Mouse (Mus musculus) retina, embryonic 14.5 days (tissue): ENCODE results near the gene Lrrk1.

ENCODE experiments used
- DNase-seq: peaks from one replicate; pipeline ENCODE4 v3.0.0-alpha.2; 2015; ENCODE audit warnings: low spot score

Gene Lrrk1

DNA sequence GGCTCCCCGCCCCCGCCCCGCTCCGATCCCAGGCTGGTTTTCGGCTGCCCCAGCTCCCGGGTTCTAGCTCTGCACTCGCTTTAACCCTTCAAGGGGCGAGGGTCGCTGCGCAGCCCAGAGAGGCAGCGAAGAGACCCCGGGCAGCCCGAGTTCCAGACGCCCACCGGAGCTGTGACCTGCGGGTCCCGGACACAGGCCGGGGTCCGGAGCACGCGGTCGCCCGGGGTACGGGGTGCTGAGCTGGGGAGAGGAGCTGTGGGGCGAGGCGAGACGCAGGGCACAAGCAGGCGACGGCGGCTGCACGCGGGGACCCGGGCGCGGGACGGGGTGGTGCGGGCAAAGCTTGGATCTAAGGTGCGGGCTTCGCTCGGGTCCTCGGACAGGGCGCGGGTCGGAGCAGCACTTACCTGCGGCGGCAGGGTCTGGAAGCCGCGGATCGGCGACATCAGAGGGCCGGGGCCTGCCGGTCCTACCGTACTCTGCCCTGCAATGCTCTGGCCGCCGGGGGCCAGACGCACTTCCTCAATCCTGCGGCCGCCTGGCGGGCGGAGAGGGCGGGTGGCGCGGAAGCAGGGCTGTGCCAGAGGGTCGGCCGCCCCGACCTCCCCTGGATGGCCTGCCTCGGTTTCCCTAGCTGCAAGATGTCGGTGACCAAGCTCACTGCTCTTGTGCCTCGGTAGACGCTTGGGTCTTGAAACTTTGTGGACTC lies at the start of gene Lrrk1:
Gene Lrrk1, minus strand, starts transcription at position 538 of the 709 bp plus-strand sequence.
- peak; percentile 67 for DNase-seq

DNA sequence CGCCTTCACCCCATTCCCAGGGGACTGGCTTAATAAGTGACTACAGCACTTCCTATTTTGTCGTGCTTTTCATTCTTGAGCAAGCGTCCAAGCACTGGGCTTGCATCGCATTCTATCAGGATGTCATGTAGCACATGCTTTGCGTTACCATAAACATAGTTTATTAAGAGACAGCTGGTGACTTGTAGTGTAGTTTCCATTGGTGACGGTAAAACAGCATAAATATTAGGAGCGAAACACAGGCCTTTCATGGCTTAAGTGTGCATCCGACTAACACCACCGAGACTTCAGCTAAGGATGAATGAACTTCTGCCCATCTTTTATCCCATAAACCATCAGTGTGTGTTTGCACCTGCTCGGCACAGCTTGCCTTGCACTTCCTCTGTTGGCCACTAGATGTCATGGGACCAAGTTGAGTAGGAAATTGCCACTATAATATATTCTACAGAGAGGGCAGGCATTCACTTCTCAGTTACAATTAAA lies 46.3 kb upstream of the Lrrk1 start:
- peak; percentile 82 for DNase-seq

- DNase-seq, result peak; percentile 73
Measured at GRCm38 (mm10) chr7:66427437-66428161, 39.4 kb upstream of the Lrrk1 start, which contains the start of gene Aldh1a3. Gene Aldh1a3, minus strand, starts transcription at chr7:66427517.

DNA sequence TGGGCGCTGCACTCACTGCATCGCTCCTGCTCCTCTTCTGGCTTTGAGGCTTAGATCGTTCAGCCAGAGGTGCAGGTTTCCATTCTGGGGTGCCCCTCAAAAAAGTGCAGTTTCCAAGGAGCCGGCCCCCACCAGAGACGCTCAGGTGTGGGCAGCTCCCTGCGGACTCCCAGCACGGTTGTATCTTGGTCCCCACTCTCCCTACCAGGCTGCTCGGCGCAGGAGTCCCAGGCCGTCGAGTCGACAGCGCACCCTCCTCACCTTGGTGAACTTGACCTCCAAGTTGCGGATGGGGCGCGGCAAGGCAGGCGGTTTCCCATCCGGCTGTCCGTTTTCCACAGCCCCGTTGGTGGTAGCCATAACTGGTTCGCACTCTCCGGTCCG lies 38.9 kb upstream of the Lrrk1 start:
- peak; percentile 32 for DNase-seq

DNA sequence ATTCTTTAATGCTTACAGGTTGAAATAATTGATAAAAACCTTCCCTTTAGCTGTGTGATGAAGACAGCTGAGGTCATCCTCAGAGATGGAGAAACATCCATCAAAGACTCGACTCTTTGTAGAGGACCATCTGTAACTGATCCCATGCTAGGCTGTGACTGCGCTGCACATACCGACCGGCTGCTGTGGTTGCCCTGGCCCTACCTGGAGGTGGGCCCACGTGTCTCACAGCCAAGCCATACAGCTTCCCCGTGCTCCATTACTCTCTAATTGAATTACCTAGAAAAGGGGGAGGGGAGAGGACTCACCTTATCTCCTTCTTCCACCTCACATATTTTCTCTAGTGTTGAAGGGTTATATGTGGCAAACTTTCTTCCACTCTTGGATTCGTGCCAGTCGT lies 33.8 kb upstream of the Lrrk1 start:
- no peak for DNase-seq

DNA sequence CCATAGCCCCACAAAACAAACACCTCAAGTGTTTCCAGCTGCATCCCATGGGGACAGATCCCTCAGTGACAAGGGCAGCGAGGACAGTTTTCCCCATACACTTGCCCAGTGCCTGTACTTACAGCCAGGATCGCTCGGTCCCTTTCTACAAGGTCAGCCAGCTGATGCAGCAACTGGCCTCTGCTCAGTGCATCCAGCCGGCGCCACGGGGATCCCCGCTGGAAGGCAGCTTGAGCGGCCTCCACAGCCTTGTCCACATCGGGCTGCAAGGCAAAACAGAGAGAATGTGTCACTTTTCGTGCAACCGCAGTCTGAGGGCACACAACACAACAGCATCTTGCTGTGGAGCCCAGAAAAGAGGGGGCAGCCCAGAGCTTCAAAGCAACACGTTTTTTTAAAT lies 30.8 kb upstream of the Lrrk1 start:
- no peak for DNase-seq

GRCm38 (mm10) chr7:66416829-66417228 lies 28.7 kb upstream of the Lrrk1 start:
- DNase-seq, result no peak

- no peak for DNase-seq
Measured at GRCm38 (mm10) chr7:66413093-66413492, 24.9 kb upstream of the Lrrk1 start.

GRCm38 (mm10) chr7:66409433-66409832 lies 21.3 kb upstream of the Lrrk1 start:
- peak; percentile 75 for DNase-seq

GRCm38 (mm10) chr7:66406971-66407370 lies 18.8 kb upstream of the Lrrk1 start:
- no peak for DNase-seq

DNA sequence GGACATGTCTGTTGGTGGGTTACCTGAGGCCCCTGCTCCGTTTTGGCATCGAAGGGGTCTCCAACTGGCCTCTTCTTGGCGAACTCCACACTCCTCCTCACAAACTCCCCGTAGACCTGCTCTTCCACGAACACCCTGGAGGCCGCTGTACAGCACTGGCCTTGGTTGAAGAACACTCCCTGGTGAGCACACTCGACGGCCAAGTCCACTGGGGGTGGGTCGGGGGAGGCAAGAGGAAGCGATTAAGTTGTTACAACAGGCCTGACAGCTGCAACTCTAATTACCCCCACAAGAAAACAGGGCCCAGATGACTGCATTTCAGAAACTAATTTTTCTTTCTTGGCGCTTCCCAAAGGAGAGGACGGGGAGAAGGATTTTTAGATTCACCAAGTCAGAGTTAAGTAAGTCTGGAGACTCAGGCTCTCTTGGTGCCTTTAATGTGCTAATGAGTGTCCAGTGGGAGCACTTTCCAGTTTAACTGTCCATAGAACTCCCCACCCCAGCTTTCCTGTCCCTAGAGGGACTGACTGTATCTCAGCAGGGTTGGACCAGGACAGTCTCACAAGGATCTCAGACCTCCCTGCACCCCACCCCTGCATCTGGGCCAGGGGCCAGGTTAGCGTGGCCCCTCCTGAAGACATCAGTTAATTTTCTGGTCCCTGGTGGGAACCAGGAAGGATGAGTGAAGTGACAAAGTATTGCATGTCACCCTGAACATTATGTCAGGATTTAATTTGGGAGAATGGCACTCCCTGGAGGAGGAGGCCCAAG lies 18.0 kb upstream of the Lrrk1 start:
- DNase-seq, result no peak

GRCm38 (mm10) chr7:66405541-66405940 lies 17.4 kb upstream of the Lrrk1 start:
- DNase-seq, result no peak

DNA sequence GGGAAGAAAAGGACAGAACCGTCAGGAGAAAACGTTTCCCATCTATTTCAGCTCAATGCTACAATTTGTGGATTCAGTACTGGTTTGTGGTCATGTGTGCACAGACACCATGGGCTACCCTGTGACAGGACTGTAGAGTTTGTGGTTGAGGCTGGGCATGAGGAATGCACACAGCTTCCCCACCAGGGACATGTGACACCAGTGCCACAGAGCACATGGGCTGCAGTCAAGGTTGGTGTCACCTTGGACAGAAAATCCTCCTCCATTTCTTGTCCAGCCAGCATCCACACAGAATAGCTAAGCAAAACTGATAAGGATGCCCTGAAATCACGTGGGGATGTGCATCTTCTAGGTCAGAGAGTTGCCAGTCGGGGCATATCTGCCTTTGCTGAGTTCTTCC lies 16.7 kb upstream of the Lrrk1 start:
- no peak for DNase-seq

- DNase-seq, result no peak
Measured at GRCm38 (mm10) chr7:66404141-66404540, 16.0 kb upstream of the Lrrk1 start.

GRCm38 (mm10) chr7:66402876-66403275 lies 14.7 kb upstream of the Lrrk1 start:
- no peak for DNase-seq

DNA sequence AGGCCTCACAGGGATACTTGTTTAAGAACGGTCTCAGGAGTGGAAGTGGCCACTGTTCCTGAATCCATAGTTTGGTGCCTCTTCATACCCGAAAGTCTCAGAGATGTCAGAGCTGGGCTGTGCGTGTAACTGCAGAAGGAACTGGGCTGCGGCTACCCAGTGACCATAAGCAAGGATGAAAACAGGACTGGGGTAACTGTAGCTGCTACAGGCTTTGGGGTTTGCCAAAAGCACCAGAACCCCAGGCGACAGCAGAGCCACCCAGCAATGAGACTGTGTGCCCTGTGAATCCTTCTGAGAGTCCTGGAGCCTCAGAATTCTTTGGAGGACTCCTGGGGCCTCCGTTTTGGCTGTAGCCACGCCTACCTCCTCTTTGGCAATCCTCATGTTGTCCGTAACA lies 13.5 kb upstream of the Lrrk1 start:
- no peak for DNase-seq

- DNase-seq, result no peak
Measured at GRCm38 (mm10) chr7:66397288-66397687, 9.1 kb upstream of the Lrrk1 start.

DNA sequence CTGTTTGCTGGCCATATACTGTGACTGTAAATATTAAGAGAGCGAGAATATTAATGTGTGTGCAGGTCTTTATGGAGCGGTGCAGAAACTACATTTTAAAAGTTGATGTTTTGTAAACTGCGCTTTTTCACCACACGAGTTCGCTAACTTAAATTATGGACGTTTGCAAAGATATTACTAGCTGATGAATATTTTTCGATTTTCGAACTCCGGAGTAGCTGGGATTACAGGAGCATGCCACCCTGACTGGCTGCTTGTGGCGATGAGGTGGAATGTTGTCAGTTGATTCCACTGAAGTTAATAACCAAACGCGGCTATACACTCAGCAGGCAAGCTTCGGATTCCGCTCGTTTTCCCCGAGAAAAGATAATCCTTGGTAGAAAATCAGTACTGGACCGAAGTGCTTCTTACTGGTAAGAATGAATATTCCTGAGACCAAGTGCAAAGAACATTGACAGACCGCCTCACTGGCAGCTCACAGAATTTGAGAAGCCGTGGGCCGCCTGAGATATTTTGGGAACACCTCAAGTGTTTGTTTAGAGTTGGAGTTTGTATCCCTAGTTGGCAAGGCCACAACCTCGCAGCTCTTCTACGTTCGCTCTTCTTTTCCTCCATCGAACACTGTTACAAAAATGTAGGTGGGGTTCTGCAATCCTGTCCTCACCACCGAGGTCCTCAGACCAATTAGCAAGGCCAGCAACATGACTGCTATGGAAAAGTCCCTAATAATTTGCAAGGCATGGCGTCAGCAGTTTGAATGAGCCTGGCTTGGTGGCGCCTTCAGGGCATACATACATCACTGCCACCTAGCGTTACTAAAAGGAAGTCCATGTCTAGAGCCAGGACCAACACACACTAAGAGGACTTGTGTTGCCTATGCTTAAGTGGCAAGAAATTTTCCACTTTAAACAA lies 727 bp upstream of the Lrrk1 start:
- DNase-seq, result peak; percentile 92

- peak; percentile 41 for DNase-seq
Measured at GRCm38 (mm10) chr7:66387419-66387812, 734 bp downstream of the Lrrk1 start.

DNA sequence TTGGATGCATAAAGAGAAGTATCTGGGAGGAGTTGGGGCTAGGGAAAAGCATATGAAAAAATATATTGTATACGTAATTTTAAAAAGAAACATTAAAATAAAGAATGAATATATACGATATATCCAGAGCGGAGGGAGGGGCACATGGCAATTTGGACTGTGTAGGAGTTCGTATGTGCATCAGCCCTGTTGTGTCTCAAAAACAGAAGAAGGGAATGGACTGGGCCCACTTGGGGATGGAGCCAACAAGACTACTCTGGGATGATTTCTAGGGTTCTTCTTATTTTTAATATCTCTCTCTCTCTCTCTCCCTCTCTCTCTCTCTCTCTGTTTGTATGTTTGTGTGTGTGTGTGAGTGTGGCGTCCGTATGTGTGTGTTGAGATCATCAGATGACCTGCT lies 1.7 kb downstream of the Lrrk1 start:
- no peak for DNase-seq

DNA sequence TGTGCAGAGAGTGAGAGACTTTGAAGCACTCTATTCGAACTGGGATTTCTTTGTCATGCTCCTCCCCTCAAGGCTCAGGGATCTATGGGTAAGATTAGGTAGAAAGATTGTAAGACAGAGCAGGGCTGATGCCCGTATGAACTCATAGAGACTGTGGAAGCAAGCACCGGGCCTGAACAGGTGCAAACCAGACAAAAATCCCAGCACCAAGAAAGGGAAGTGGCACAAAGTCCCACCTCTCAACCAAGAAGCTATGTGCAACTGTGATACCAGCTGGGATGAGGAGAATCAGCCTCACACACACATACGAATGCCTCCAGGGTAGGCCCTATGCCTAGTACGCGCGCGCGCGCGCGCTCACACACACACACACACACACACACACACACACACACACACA lies 2.3 kb downstream of the Lrrk1 start:
- DNase-seq, result no peak

- DNase-seq, result no peak
Measured at GRCm38 (mm10) chr7:66384891-66385290, 3.3 kb downstream of the Lrrk1 start.
